Mouse (Mus musculus) colon, adult 2 months (tissue): ENCODE data around the gene Nampt. TPM values are rescaled to one million over a fixed set of nuclear protein-coding genes. Genes with fewer than 3 reads are reported as not detected.

Experiments
- polyA plus RNA-seq: library from polyadenylated mRNA; depleted of rRNA; stranded (reverse); fragments of >200 nt; gene quantifications from 2 replicates; pipeline ENCODE4 v1.2.3, GENCODE M21; 2012; rRNA removed

Nampt gene
- polyA plus RNA-seq = 6.7 and 7.8 TPM in 2 replicates

GRCm38 (mm10) chr12:32819416-32819815, at the start of gene Nampt:
Gene Nampt, plus strand, starts transcription at chr12:32819545.

Other genes starting within 250 kb of the Nampt start
- gene Sypl, start 134.3 kb downstream of the Nampt start, polyA plus RNA-seq = 60.2 and 108 TPM in 2 replicates